Mouse (Mus musculus): ENCODE measurements around the gene Gm12569. TPM values are rescaled to one million over a fixed set of nuclear protein-coding genes. Genes with fewer than 3 reads are reported as not detected.

Gene Gm12569
- polyA plus RNA-seq (2014; fragmentation: Nextera tagmentation; extraction: Ambion mirVana), result not detected in 2 replicates

DNA sequence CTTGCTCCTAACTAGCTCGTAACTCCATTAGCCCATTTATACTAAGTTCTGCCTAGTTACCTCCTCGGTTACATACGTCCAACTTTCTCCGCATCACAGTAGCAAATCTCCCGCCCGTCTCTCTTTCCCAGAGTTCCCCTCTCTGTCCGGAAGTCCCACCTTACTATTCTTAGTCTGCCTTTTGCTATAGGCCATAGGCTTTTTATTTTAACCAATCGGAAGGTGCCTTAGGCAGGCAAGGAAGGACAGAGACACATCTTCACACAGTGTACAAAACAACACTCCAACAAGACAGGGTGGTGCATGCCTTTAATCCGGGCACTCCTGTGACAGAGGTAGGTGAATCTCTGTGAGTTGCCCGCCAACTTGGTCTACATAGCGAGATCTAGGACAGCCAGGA, at the start of gene Gm12569:
Gene Gm12569, plus strand, starts transcription at position 166 of the 400 bp plus-strand sequence.
- no peaks in the 10 kb centered on the region for H3K36me3 ChIP-seq (replicated peaks; ENCODE audit: control insufficient read depth, insufficient read depth, low read depth, low read length)
- WGBS, result 93% methylated on average over 11 of the region's 11 CpGs
- no peak within 1 kb of the TSS for H3K4me3 ChIP-seq (ENCODE audit: low read depth, low read length)
- DNase-seq (ENCODE audit: low spot score) (no peak), ATAC-seq (replicated peaks; ENCODE audit: insufficient number of reproducible peaks, low FRiP score, low TSS enrichment, low read depth) (no peak)
- no peak within 1 kb of the TSS for H3K4me2 ChIP-seq (ENCODE audit: low read depth, low read length)
- no peak within 1 kb of the TSS for H3K27ac ChIP-seq (replicated peaks; ENCODE audit: low read depth, low read length)
- H3K9me3 ChIP-seq (replicated peaks; ENCODE audit: control insufficient read depth, low read length), result no peaks in the 10 kb centered on the region
- no peak within 1 kb of the TSS for H3K9ac ChIP-seq (replicated peaks; ENCODE audit: low read length)
- no peaks in the 10 kb centered on the region for H3K4me1 ChIP-seq (ENCODE audit: control insufficient read depth, insufficient read depth, low read length)
- H3K27me3 ChIP-seq (ENCODE audit: control insufficient read depth, insufficient read depth, low read length), result no peaks in the 10 kb centered on the region

DNA sequence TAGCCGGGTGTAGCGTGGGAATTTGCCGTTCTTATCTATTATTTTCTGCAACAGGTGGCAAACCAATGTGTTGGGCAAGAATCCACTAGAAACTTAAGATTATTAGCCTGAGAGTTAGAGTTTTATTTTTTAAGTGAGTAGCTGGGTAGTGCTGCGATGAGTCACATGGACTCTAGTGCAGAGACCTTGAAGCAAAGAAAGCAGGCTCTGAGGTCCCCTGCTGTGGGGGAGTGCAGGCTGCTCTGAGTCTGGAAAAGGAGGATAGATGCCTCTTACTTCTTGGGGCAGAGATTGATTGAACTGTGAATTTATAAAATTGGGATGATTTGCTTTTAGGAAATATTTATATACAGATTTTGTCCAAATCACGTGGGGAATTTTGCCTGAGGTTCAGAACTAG, 17.5 kb upstream of the Gm12569 start:
- H3K9ac ChIP-seq (replicated peaks; ENCODE audit: low read length), result no peak overlapping the region
- H3K4me1 ChIP-seq (ENCODE audit: control insufficient read depth, insufficient read depth, low read length), result no peaks in the 10 kb centered on the region
- H3K9me3 ChIP-seq (replicated peaks; ENCODE audit: control insufficient read depth, low read length), result no peaks in the 10 kb centered on the region
- ATAC-seq (replicated peaks; ENCODE audit: insufficient number of reproducible peaks, low FRiP score, low TSS enrichment, low read depth) (no peak), DNase-seq (ENCODE audit: low spot score) (no peak)
- no peak overlapping the region for H3K27ac ChIP-seq (replicated peaks; ENCODE audit: low read depth, low read length)
- no peaks in the 10 kb centered on the region for H3K27me3 ChIP-seq (ENCODE audit: control insufficient read depth, insufficient read depth, low read length)
- WGBS, result 80% methylated on average over 5 of the region's 5 CpGs
- H3K36me3 ChIP-seq (replicated peaks; ENCODE audit: control insufficient read depth, insufficient read depth, low read depth, low read length), result no peaks in the 10 kb centered on the region
- H3K4me3 ChIP-seq (ENCODE audit: low read depth, low read length), result no peak overlapping the region
- H3K4me2 ChIP-seq (ENCODE audit: low read depth, low read length), result no peak overlapping the region

DNA sequence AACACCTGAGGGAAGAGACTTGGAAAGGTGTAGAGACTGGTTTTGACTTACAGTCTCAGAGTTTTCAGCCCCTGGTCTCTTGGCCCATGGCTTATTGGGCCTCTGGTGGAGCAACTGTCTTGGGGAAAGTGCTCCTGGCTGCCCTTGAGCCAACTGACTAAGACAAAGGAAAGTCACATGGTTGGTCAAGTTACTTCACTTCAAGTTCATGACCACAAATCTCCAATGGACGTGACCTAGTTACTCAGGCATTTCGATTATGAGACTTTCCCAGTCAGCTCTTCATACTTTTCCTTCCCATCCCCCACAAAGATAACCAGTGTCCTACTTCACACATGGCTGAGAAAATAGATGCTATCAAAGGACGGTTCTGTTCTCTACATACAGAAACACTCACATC, 12.5 kb upstream of the Gm12569 start:
- Histone ChIP-seq H3K36me3 (replicated peaks; ENCODE audit: control insufficient read depth, insufficient read depth, low read depth, low read length) (no peaks in the 10 kb centered on the region), H3K27me3 (ENCODE audit: control insufficient read depth, insufficient read depth, low read length) (no peaks in the 10 kb centered on the region), H3K27ac (replicated peaks; ENCODE audit: low read depth, low read length) (no peak overlapping the region), H3K4me1 (ENCODE audit: control insufficient read depth, insufficient read depth, low read length) (no peaks in the 10 kb centered on the region), H3K4me3 (ENCODE audit: low read depth, low read length) (no peak overlapping the region), H3K9me3 (replicated peaks; ENCODE audit: control insufficient read depth, low read length) (no peaks in the 10 kb centered on the region), H3K4me2 (ENCODE audit: low read depth, low read length) (no peak overlapping the region), H3K9ac (replicated peaks; ENCODE audit: low read length) (no peak overlapping the region)
- DNase-seq (ENCODE audit: low spot score) (no peak), ATAC-seq (replicated peaks; ENCODE audit: insufficient number of reproducible peaks, low FRiP score, low TSS enrichment, low read depth) (no peak)
- 87% methylated on average over 3 of the region's 3 CpGs for WGBS

DNA sequence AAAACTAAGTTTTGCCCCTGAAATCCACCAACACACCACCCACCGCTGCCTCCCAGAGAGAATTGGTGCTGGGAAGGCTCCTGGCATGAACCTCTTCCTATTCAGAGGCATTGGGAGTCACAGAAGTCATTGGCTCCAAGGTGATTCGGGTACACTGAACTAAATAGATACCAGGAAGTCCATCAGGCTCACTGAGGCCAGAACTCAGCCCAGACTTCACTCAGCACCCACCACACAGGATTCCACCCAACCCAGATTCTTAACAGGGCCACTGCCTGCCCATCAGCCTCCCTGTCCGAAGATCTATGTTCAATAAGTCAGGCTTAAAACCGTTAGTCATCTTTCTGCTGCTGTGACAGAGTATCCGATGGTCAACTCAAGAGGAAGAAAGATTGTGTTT, 8.8 kb upstream of the Gm12569 start:
- Histone ChIP-seq H3K27me3 (ENCODE audit: control insufficient read depth, insufficient read depth, low read length) (no peaks in the 10 kb centered on the region), H3K4me2 (ENCODE audit: low read depth, low read length) (no peak overlapping the region), H3K4me1 (ENCODE audit: control insufficient read depth, insufficient read depth, low read length) (no peaks in the 10 kb centered on the region), H3K27ac (replicated peaks; ENCODE audit: low read depth, low read length) (no peak overlapping the region), H3K4me3 (ENCODE audit: low read depth, low read length) (no peak overlapping the region), H3K9me3 (replicated peaks; ENCODE audit: control insufficient read depth, low read length) (no peaks in the 10 kb centered on the region), H3K36me3 (replicated peaks; ENCODE audit: control insufficient read depth, insufficient read depth, low read depth, low read length) (no peaks in the 10 kb centered on the region), H3K9ac (replicated peaks; ENCODE audit: low read length) (no peak overlapping the region)
- ATAC-seq (replicated peaks; ENCODE audit: insufficient number of reproducible peaks, low FRiP score, low TSS enrichment, low read depth), result no peak
- no peak for DNase-seq (ENCODE audit: low spot score)
- 90% methylated on average over 5 of the region's 5 CpGs for WGBS

DNA sequence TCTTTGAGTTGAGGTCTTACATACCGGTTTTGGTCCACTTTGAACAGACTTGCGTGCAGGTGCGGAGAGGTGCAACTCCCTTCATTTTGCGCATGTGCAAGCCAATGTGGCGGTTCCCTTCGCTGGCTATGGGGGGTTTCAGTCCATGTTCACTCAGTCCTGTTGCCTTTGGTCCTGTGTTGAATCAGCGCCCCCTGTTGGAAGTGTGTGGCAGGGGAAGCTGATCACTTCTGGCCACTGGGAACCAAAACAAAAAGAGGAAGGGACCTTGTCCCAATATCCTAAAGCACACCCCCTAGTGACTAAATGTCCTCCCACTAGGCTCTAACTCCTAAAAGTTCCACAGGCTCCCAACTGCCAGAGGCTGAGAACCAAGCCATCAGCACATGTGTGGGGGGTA, 6.3 kb upstream of the Gm12569 start:
- Histone ChIP-seq H3K4me2 (ENCODE audit: low read depth, low read length) (no peak overlapping the region), H3K27me3 (ENCODE audit: control insufficient read depth, insufficient read depth, low read length) (no peaks in the 10 kb centered on the region), H3K4me1 (ENCODE audit: control insufficient read depth, insufficient read depth, low read length) (no peaks in the 10 kb centered on the region), H3K4me3 (ENCODE audit: low read depth, low read length) (no peak overlapping the region), H3K9me3 (replicated peaks; ENCODE audit: control insufficient read depth, low read length) (no peaks in the 10 kb centered on the region), H3K27ac (replicated peaks; ENCODE audit: low read depth, low read length) (no peak overlapping the region), H3K9ac (replicated peaks; ENCODE audit: low read length) (no peak overlapping the region), H3K36me3 (replicated peaks; ENCODE audit: control insufficient read depth, insufficient read depth, low read depth, low read length) (no peaks in the 10 kb centered on the region)
- DNase-seq (ENCODE audit: low spot score) (no peak), ATAC-seq (replicated peaks; ENCODE audit: insufficient number of reproducible peaks, low FRiP score, low TSS enrichment, low read depth) (no peak)
- 87% methylated on average over 7 of the region's 7 CpGs for WGBS

DNA sequence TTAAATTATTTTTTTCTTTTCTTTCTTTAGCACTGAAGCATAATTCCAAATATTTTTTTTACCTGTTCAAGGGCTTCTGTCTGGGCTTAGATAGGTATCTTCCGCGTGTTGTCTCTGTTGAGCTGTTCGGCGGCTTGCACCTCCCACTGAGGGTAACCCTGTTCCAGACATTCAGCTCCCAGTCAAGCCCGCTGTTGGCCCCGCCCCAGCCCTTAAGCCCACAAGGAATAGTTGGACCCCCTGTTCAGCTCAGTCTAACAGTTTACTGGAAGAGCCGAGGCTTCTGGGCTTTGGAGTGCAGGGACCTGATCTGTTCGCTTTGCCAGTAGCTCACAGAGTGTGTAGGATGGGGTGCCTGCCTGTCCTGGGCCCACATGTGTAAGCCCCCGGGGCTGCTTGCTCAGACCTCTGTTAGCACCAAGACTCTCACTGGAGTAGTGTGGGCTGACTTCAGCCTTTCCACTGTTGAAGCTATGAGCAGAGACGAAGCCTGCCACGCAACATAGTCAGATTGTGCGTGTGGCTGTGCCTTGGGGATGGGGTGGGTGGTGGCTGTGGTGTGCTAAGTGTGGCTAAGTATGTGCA, 785 bp upstream of the Gm12569 start:
- Histone ChIP-seq H3K27ac (replicated peaks; ENCODE audit: low read depth, low read length) (no peak overlapping the region), H3K9me3 (replicated peaks; ENCODE audit: control insufficient read depth, low read length) (no peaks in the 10 kb centered on the region), H3K27me3 (ENCODE audit: control insufficient read depth, insufficient read depth, low read length) (no peaks in the 10 kb centered on the region), H3K4me3 (ENCODE audit: low read depth, low read length) (no peak overlapping the region), H3K9ac (replicated peaks; ENCODE audit: low read length) (no peak overlapping the region), H3K4me2 (ENCODE audit: low read depth, low read length) (no peak overlapping the region), H3K36me3 (replicated peaks; ENCODE audit: control insufficient read depth, insufficient read depth, low read depth, low read length) (no peaks in the 10 kb centered on the region), H3K4me1 (ENCODE audit: control insufficient read depth, insufficient read depth, low read length) (no peaks in the 10 kb centered on the region)
- WGBS, result 85% methylated on average over 12 of the region's 12 CpGs
- ATAC-seq (replicated peaks; ENCODE audit: insufficient number of reproducible peaks, low FRiP score, low TSS enrichment, low read depth) (no peak), DNase-seq (ENCODE audit: low spot score) (no peak)

DNA sequence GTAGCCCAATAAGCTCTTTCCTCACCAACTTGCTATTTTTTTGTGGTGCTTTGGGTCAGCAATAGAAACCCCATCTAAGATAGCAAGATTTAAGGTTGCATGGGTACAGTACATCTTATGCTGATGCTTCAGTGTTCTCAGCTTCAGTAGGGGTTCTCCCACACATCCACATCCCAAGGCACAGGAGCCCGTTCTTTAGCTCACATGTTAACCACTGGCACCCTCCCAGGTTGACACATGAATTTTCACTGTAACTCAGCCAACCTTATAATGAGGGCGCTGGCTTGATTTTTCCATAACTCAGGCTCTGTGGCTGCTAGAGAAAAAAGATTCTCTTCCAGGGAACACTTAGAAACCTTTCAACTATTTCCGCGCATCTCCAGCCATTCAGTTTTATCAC, 6.8 kb downstream of the Gm12569 start:
- ATAC-seq (replicated peaks; ENCODE audit: insufficient number of reproducible peaks, low FRiP score, low TSS enrichment, low read depth) (no peak), DNase-seq (ENCODE audit: low spot score) (no peak)
- H3K9me3 ChIP-seq (replicated peaks; ENCODE audit: control insufficient read depth, low read length), result no peaks in the 10 kb centered on the region
- H3K36me3 ChIP-seq (replicated peaks; ENCODE audit: control insufficient read depth, insufficient read depth, low read depth, low read length), result no peaks in the 10 kb centered on the region
- H3K27ac ChIP-seq (replicated peaks; ENCODE audit: low read depth, low read length), result no peak overlapping the region
- H3K4me2 ChIP-seq (ENCODE audit: low read depth, low read length), result no peak overlapping the region
- 83% methylated on average over 4 of the region's 4 CpGs for WGBS
- no peak overlapping the region for H3K4me3 ChIP-seq (ENCODE audit: low read depth, low read length)
- no peaks in the 10 kb centered on the region for H3K27me3 ChIP-seq (ENCODE audit: control insufficient read depth, insufficient read depth, low read length)
- H3K9ac ChIP-seq (replicated peaks; ENCODE audit: low read length), result no peak overlapping the region
- H3K4me1 ChIP-seq (ENCODE audit: control insufficient read depth, insufficient read depth, low read length), result no peaks in the 10 kb centered on the region

DNA sequence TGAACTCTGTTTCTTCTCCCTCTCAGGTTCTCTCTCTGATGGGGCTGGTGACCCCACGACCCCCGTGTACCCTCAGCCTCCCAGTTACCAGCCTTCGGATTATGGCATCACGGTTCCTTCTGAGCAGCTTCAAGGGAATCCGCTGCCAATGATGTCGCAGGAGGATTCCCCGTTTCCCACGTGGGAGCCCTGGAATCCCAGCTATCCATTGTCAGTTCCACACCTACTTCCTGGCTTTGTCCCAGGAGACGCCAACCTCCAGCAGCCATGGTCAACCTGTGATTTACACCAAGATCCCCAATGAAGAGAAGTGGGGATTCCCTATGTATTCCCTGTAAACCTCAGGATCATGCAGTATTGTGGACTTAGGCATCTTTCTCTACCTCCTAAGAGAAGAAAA, 14.4 kb downstream of the Gm12569 start:
- H3K27me3 ChIP-seq (ENCODE audit: control insufficient read depth, insufficient read depth, low read length), result no peaks in the 10 kb centered on the region
- no peak overlapping the region for H3K4me3 ChIP-seq (ENCODE audit: low read depth, low read length)
- H3K36me3 ChIP-seq (replicated peaks; ENCODE audit: control insufficient read depth, insufficient read depth, low read depth, low read length), result no peaks in the 10 kb centered on the region
- H3K27ac ChIP-seq (replicated peaks; ENCODE audit: low read depth, low read length), result no peak overlapping the region
- DNase-seq (ENCODE audit: low spot score), result no peak
- no peaks in the 10 kb centered on the region for H3K9me3 ChIP-seq (replicated peaks; ENCODE audit: control insufficient read depth, low read length)
- no peaks in the 10 kb centered on the region for H3K4me1 ChIP-seq (ENCODE audit: control insufficient read depth, insufficient read depth, low read length)
- no peak for ATAC-seq (replicated peaks; ENCODE audit: insufficient number of reproducible peaks, low FRiP score, low TSS enrichment, low read depth)
- 90% methylated on average over 9 of the region's 9 CpGs for WGBS
- H3K4me2 ChIP-seq (ENCODE audit: low read depth, low read length), result no peak overlapping the region
- no peak overlapping the region for H3K9ac ChIP-seq (replicated peaks; ENCODE audit: low read length)

Measured in embryonic facial prominence, embryonic 11.5 days (tissue).